Mouse (Mus musculus): Measurements from ENCODE around the gene B020004J07Rik.
"Not testable (repeated sequence)": the region's sequence is repeated elsewhere in the genome, so short reads cannot be mapped to it uniquely, and the experiment has no call there.

The B020004J07Rik gene

GRCm38 (mm10) chr4:101843923-101844322 lies at the start of gene B020004J07Rik:
B020004J07Rik (minus strand) TSS chr4:101844023.
- DNase-seq (ENCODE audit: low spot score) = not testable (repeated sequence)

- DNase-seq (ENCODE audit: low spot score) = no peak
Measured at GRCm38 (mm10) chr4:101889377-101889776, 45.6 kb upstream of the B020004J07Rik start.

- no peak for DNase-seq (ENCODE audit: low spot score)
Measured at GRCm38 (mm10) chr4:101883641-101884040, 39.8 kb upstream of the B020004J07Rik start.

- DNase-seq (ENCODE audit: low spot score) = not testable (repeated sequence)
Measured at GRCm38 (mm10) chr4:101875687-101876086, 31.9 kb upstream of the B020004J07Rik start.

- DNase-seq (ENCODE audit: low spot score) = not testable (repeated sequence)
Measured at GRCm38 (mm10) chr4:101872031-101872430, 28.2 kb upstream of the B020004J07Rik start.

- no peak for DNase-seq (ENCODE audit: low spot score)
Measured at GRCm38 (mm10) chr4:101862289-101862688, 18.5 kb upstream of the B020004J07Rik start.

- no peak for DNase-seq (ENCODE audit: low spot score)
Measured at GRCm38 (mm10) chr4:101860873-101861272, 17.1 kb upstream of the B020004J07Rik start.

- no peak for DNase-seq (ENCODE audit: low spot score)
Measured at GRCm38 (mm10) chr4:101850908-101851307, 7.1 kb upstream of the B020004J07Rik start.

Measured in ovary, postnatal 10 days (tissue).